Mouse (Mus musculus) small intestine, adult 2 months (tissue): ENCODE results near the gene Il12a. TPM values are rescaled to one million over a fixed set of nuclear protein-coding genes. Genes with fewer than 3 reads are reported as not detected.

Experiments used
- H3K27ac ChIP-seq: fragments of 200-500 bp; 2 replicates; pipeline ENCODE4 v1.5.1; 2012; ENCODE audit warnings: low read depth, low read length, control low read depth, inconsistent platforms; ENCODE audit not compliant: insufficient read depth
- H3K27me3 ChIP-seq: fragments of 200-500 bp; 2 replicates; pipeline ENCODE4 v1.6.1; 2012; ENCODE audit warnings: mild to moderate bottlenecking, moderate library complexity, low read length, inconsistent platforms; ENCODE audit not compliant: control insufficient read depth, insufficient read depth
- H3K36me3 ChIP-seq: fragments of 200-500 bp; 2 replicates; pipeline ENCODE4 v1.6.1; 2012; ENCODE audit warnings: mild to moderate bottlenecking, low read length, control low read depth, inconsistent platforms; ENCODE audit not compliant: control insufficient read depth, insufficient read depth
- H3K4me1 ChIP-seq: fragments of 200-500 bp; 2 replicates; pipeline ENCODE4 v1.6.1; 2012; ENCODE audit warnings: low read length, inconsistent platforms, mixed read lengths; ENCODE audit not compliant: control insufficient read depth, insufficient read depth, insufficient read length
- H3K4me3 ChIP-seq: fragments of 200-500 bp; 2 replicates; pipeline ENCODE4 v1.5.1; 2012; ENCODE audit warnings: low read depth, mild to moderate bottlenecking, control low read depth, inconsistent platforms, low read length, moderate library complexity
- CTCF ChIP-seq: fragments of 200-500 bp; IDR thresholded peaks from 2 replicates; pipeline ENCODE4 v1.5.1; 2012; ENCODE audit warnings: low read depth, mild to moderate bottlenecking, control low read depth, inconsistent platforms, low read length, moderate library complexity, mixed read lengths; ENCODE audit not compliant: insufficient replicate concordance, insufficient read length; ENCODE audit errors: extremely low read depth
- POLR2A ChIP-seq: fragments of 200-500 bp; IDR thresholded peaks from 2 replicates; pipeline ENCODE4 v1.6.1; 2012; ENCODE audit warnings: low read depth, mild to moderate bottlenecking, control low read depth, inconsistent platforms, low read length, moderate library complexity
- WGBS: fragments of 180-500 bp; shearing (Covaris S2); methylation state at CpG from one replicate; pipeline ENCODE4 v1.1.7; 2018; 5-methylcytosine and 5-hydroxymethylcytosine counted together
- polyA plus RNA-seq: library from polyadenylated mRNA; depleted of rRNA; stranded (reverse); fragments of >200 nt; gene quantifications from 2 replicates; pipeline ENCODE4 v1.2.3, GENCODE M21; 2012

Gene Il12a
- polyA plus RNA-seq, 1 experiment = 0.60 TPM

DNA sequence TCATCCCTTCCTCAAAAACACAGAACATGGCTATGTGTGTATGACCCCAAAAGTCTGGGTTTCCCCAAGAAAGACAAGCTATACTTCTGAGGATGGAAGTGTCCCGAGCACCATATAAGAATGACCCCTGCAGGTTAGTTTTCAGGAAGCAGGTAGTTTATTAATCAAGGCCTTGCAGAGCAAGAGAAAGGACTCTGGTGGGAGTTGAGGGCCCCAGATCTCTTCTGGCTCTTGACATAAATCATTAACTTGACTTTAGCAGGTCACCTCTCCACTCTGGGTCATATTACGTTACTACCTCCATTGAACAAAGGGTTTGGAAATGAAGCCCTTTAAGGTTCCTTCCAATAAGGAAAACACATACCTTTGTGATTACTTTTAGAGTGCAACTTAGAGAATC is 15.7 kb upstream of the Il12a start:
- WGBS = 43% methylated on average over 2 of the region's 2 CpGs
- Histone ChIP-seq H3K27ac (no peak overlapping the region), H3K4me1 (no peaks in the 10 kb centered on the region), H3K4me3 (no peak overlapping the region), H3K27me3 (no peaks in the 10 kb centered on the region), H3K36me3 (no peaks in the 10 kb centered on the region)
- TF ChIP-seq POLR2A = no peak
- TF ChIP-seq CTCF = no peak

- TF ChIP-seq CTCF (no peak), POLR2A (no peak)
- H3K4me1 ChIP-seq = no peaks in the 10 kb centered on the region
- WGBS = 88% methylated on average over 12 of the region's 12 CpGs
- H3K27me3 ChIP-seq = no peaks in the 10 kb centered on the region
- H3K27ac ChIP-seq = no peak overlapping the region
- H3K36me3 ChIP-seq = no peaks in the 10 kb centered on the region
- H3K4me3 ChIP-seq = no peak overlapping the region
Observed at GRCm38 (mm10) chr3:68675216-68675835, 15.1 kb upstream of the Il12a start.

DNA sequence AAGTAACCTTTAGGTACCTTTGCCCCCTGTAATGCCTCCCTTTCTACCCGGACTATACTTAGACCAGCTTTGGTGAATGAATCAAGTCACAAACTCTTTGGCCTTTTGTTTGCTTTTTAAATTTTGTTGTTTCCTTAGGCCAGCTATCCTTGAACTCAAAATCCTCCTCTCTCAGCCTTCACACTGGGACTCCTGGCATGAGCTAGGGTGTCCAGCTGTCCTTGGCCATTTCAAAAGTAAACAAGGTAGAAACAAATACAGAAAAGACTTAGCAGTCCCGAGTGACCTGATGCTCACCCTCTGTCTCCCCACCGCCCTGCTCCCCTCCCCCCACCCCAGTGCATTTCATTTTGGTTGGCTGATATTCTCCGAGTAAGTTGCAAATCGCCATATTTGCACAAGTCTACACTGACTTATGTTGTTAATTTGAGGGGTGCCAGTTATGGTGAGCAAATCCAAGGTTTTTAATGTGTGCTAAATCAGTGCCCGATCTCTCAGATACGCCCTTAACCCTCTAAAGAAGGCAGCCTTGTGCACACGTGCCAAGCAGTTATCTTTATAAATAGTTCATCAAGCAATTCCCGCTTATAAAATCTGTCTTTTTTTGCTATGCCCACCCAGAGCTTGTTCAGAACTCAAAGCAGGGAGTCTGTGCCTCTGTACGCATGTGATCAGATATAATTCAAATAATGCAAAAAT is 14.3 kb upstream of the Il12a start:
- Histone ChIP-seq H3K4me1 (no peaks in the 10 kb centered on the region), H3K27ac (no peak overlapping the region), H3K36me3 (no peaks in the 10 kb centered on the region), H3K27me3 (no peaks in the 10 kb centered on the region), H3K4me3 (no peak overlapping the region)
- no peak for TF ChIP-seq POLR2A
- TF ChIP-seq CTCF = no peak
- 59% methylated on average over 10 of the region's 10 CpGs for WGBS

GRCm38 (mm10) chr3:68676831-68677303 is 13.6 kb upstream of the Il12a start:
- H3K36me3 ChIP-seq = no peaks in the 10 kb centered on the region
- 37% methylated on average over 17 of the region's 17 CpGs for WGBS
- TF ChIP-seq POLR2A (no peak), CTCF (no peak)
- no peaks in the 10 kb centered on the region for H3K27me3 ChIP-seq
- 0 out of 2 replicates have a peak overlapping the region, but pooled peaks have one; percentile 41 for H3K27ac ChIP-seq
- H3K4me1 ChIP-seq = no peaks in the 10 kb centered on the region
- peak overlapping the region; percentile 27 for H3K4me3 ChIP-seq

GRCm38 (mm10) chr3:68678805-68679585 is 11.4 kb upstream of the Il12a start:
- Histone ChIP-seq H3K4me3 (no peak overlapping the region), H3K27me3 (no peaks in the 10 kb centered on the region), H3K4me1 (no peaks in the 10 kb centered on the region), H3K27ac (no peak overlapping the region), H3K36me3 (no peaks in the 10 kb centered on the region)
- WGBS = 72% methylated on average over 9 of the region's 9 CpGs
- TF ChIP-seq POLR2A (no peak), CTCF (no peak)

GRCm38 (mm10) chr3:68683579-68683978 is 6.9 kb upstream of the Il12a start:
- 13% methylated on average over 2 of the region's 2 CpGs for WGBS
- H3K4me3 ChIP-seq = no peak overlapping the region
- no peak for TF ChIP-seq CTCF
- no peak for TF ChIP-seq POLR2A
- no peak overlapping the region for H3K27ac ChIP-seq
- no peaks in the 10 kb centered on the region for H3K27me3 ChIP-seq
- no peaks in the 10 kb centered on the region for H3K36me3 ChIP-seq
- no peaks in the 10 kb centered on the region for H3K4me1 ChIP-seq

- Histone ChIP-seq H3K27ac (no peak overlapping the region), H3K36me3 (no peaks in the 10 kb centered on the region), H3K27me3 (no peaks in the 10 kb centered on the region), H3K4me1 (no peaks in the 10 kb centered on the region), H3K4me3 (no peak overlapping the region)
- 83% methylated on average over 1 of the region's 1 CpGs for WGBS
- no peak for TF ChIP-seq CTCF
- TF ChIP-seq POLR2A = no peak
Observed at GRCm38 (mm10) chr3:68684207-68684606, 6.2 kb upstream of the Il12a start.
